Mouse (Mus musculus) thymus, adult 2 months (tissue): ENCODE data around the gene Prss47. TPM values are rescaled to one million over a fixed set of nuclear protein-coding genes. Genes with fewer than 3 reads are reported as not detected.

Experiments used
- DNase-seq: peaks from one replicate; pipeline ENCODE4 v3.0.0; 2021
- H3K27ac ChIP-seq: fragments of 200-500 bp; 2 replicates; pipeline ENCODE4 v1.5.1; 2012; ENCODE audit warnings: low read length, control low read depth; ENCODE audit not compliant: control insufficient read depth, insufficient read depth
- H3K27me3 ChIP-seq: fragments of 200-500 bp; 2 replicates; pipeline ENCODE4 v1.6.1; 2012; ENCODE audit warnings: mild to moderate bottlenecking, low read length, moderate library complexity, mixed read lengths; ENCODE audit not compliant: control insufficient read depth, insufficient read depth
- H3K36me3 ChIP-seq: fragments of 200-500 bp; 2 replicates; pipeline ENCODE4 v1.6.1; 2012; ENCODE audit warnings: mild to moderate bottlenecking, low read length, moderate library complexity; ENCODE audit not compliant: control insufficient read depth, insufficient read depth
- H3K4me1 ChIP-seq: fragments of 200-500 bp; replicated peaks from 2 replicates; pipeline ENCODE4 v1.6.1; 2012; ENCODE audit warnings: low read length; ENCODE audit not compliant: control insufficient read depth, insufficient read depth
- H3K4me3 ChIP-seq: fragments of 200-500 bp; 2 replicates; pipeline ENCODE4 v1.5.1; 2012; ENCODE audit warnings: mild to moderate bottlenecking, low read length, control low read depth, moderate library complexity; ENCODE audit not compliant: control insufficient read depth, insufficient read depth
- CTCF ChIP-seq: fragments of 200-500 bp; IDR thresholded peaks from 2 replicates; pipeline ENCODE4 v1.5.1; 2012; ENCODE audit warnings: mild to moderate bottlenecking, control low read depth, low read length, moderate library complexity, borderline replicate concordance; ENCODE audit not compliant: control insufficient read depth, poor library complexity, insufficient read depth; ENCODE audit errors: extremely low read depth
- POLR2A ChIP-seq: fragments of 200-500 bp; IDR thresholded peaks from 2 replicates; pipeline ENCODE4 v1.6.1; 2012; ENCODE audit warnings: mild to moderate bottlenecking, low read length, control low read depth, moderate library complexity; ENCODE audit not compliant: control insufficient read depth, poor library complexity, insufficient read depth; ENCODE audit errors: extremely low read depth
- WGBS: fragments of 180-500 bp; shearing (Covaris S2); methylation state at CpG from one replicate; pipeline ENCODE4 v1.1.7; 2018; 5-methylcytosine and 5-hydroxymethylcytosine counted together
- polyA plus RNA-seq: library from polyadenylated mRNA; depleted of rRNA; stranded (reverse); fragments of >200 nt; gene quantifications from 2 replicates; pipeline ENCODE4 v1.2.3, GENCODE M21; 2012; rRNA removed

Prss47 gene
- polyA plus RNA-seq, result not detected in 2 replicates

GRCm38 (mm10) chr13:65052660-65053059 is at the start of gene Prss47:
Gene Prss47, minus strand, starts transcription at chr13:65052760.
- no peak within 1 kb of the TSS for H3K4me3 ChIP-seq
- H3K27me3 ChIP-seq, result no peaks in the 10 kb centered on the region
- WGBS, result 90% methylated on average over 9 of the region's 9 CpGs
- H3K4me1 ChIP-seq, result no peaks in the 10 kb centered on the region
- TF ChIP-seq POLR2A (no peak), CTCF (no peak)
- no peaks in the 10 kb centered on the region for H3K36me3 ChIP-seq
- no peak within 1 kb of the TSS for H3K27ac ChIP-seq
- DNase-seq, result no peak

GRCm38 (mm10) chr13:65101232-65101631 is 48.7 kb upstream of the Prss47 start:
- WGBS, result 15% methylated on average over 3 of the region's 3 CpGs
- TF ChIP-seq POLR2A, result no peak
- no peak for TF ChIP-seq CTCF
- H3K36me3 ChIP-seq, result no peaks in the 10 kb centered on the region

DNA sequence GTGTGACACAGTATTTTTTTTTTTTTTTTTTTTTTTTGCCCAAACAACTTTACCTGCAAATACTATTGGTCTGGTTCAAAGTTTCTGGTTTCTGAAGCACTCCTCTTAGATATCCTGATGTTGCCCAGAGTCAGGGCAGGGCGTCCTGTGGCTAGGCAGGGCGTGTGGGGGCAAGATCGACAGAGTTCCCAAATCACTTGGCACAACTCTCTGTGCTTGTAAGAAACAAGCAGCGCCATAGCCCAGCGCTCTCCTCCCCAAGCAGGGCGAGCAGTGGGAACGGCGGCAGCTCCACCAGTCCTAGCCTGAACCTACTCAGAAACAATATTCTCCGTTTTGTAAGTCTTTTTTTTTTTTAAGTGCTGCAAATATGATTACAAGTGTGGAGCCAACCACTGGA is 48.1 kb upstream of the Prss47 start:
- Histone ChIP-seq H3K4me1 (peaks cover 6% of the 10 kb centered on the region), H3K27ac (no peak overlapping the region), H3K27me3 (no peaks in the 10 kb centered on the region), H3K4me3 (no peak overlapping the region), H3K36me3 (no peaks in the 10 kb centered on the region)
- DNase-seq, result no peak
- TF ChIP-seq POLR2A, result no peak
- no peak for TF ChIP-seq CTCF
- WGBS, result 77% methylated on average over 9 of the region's 9 CpGs

More at GRCm38 (mm10) chr13:65101232-65101631, 48.7 kb upstream of the Prss47 start:
- H3K4me1 ChIP-seq, result peaks cover 6% of the 10 kb centered on the region
- H3K4me3 ChIP-seq, result no peak overlapping the region
- no peaks in the 10 kb centered on the region for H3K27me3 ChIP-seq
- no peak for DNase-seq
- H3K27ac ChIP-seq, result 0 out of 2 replicates have a peak overlapping the region, but pooled peaks have one; percentile 50

DNA sequence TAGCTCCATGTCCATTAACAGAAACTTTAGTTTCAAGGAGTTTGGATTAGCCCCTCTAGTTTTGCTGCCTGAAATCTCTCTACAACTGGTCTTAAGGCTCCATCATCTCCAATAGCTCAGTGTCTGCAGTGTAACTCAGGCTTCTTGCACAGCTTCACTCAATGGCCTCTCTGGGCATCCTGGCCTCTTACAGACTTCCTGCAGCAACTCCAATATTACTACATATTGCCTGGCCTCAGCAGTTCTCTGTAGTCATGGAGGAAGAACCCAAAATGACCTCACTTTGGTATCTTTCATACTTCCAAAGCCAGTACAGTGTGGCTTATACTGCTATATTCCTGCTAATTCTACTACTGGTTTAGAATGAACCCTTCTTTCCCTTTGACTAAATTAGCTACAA is 44.5 kb upstream of the Prss47 start:
- Histone ChIP-seq H3K27ac (no peak overlapping the region), H3K4me3 (no peak overlapping the region), H3K27me3 (no peaks in the 10 kb centered on the region), H3K36me3 (no peaks in the 10 kb centered on the region), H3K4me1 (peaks cover 6% of the 10 kb centered on the region)
- DNase-seq, result no peak
- TF ChIP-seq POLR2A, result no peak
- no peak for TF ChIP-seq CTCF

GRCm38 (mm10) chr13:65095923-65096322 is 43.4 kb upstream of the Prss47 start:
- Histone ChIP-seq H3K36me3 (no peaks in the 10 kb centered on the region), H3K4me3 (no peak overlapping the region), H3K27ac (no peak overlapping the region), H3K4me1 (peaks cover 6% of the 10 kb centered on the region), H3K27me3 (no peaks in the 10 kb centered on the region)
- TF ChIP-seq POLR2A (no peak), CTCF (no peak)
- DNase-seq, result no peak
- 98% methylated on average over 4 of the region's 4 CpGs for WGBS

DNA sequence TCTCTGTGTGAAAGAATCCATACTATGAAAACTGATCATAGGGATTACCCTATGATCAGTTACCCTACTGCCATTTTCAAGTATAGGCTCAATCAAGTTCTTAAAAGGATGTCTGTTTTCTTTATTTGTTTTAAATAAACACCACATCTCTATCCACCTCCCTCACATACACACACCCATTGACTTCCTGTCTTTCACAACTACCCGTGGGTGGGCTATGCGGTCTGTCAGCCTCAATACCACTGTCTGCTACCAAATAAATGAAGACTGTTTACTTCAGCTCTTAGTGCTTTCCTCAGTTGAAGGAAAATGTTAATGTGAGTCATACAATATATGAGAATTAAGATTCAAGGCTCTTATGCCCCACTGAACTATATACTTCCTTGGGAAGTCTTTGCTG is 17.4 kb upstream of the Prss47 start:
- Histone ChIP-seq H3K27ac (no peak overlapping the region), H3K4me3 (no peak overlapping the region), H3K4me1 (no peaks in the 10 kb centered on the region), H3K27me3 (no peaks in the 10 kb centered on the region), H3K36me3 (peaks cover 6% of the 10 kb centered on the region)
- no peak for DNase-seq
- 86% methylated on average over 2 of the region's 2 CpGs for WGBS
- no peak for TF ChIP-seq POLR2A
- no peak for TF ChIP-seq CTCF

- no peak overlapping the region for H3K27ac ChIP-seq
Observed at GRCm38 (mm10) chr13:65035057-65035456, 17.5 kb downstream of the Prss47 start.

More at GRCm38 (mm10) chr13:65035057-65035456, 17.5 kb downstream of the Prss47 start:
- DNase-seq, result no peak
- Histone ChIP-seq H3K27me3 (no peaks in the 10 kb centered on the region), H3K4me1 (no peaks in the 10 kb centered on the region), H3K36me3 (no peaks in the 10 kb centered on the region), H3K4me3 (no peak overlapping the region)
- WGBS, result 62% methylated on average over 4 of the region's 4 CpGs
- TF ChIP-seq CTCF (no peak), POLR2A (no peak)
